Mouse (Mus musculus): ENCODE data around the gene Cars2. TPM values are rescaled to one million over a fixed set of nuclear protein-coding genes. Genes with fewer than 3 reads are reported as not detected.

Cars2 gene
- polyA plus RNA-seq, 1 experiment from 2014 or later: 22.6 TPM

DNA sequence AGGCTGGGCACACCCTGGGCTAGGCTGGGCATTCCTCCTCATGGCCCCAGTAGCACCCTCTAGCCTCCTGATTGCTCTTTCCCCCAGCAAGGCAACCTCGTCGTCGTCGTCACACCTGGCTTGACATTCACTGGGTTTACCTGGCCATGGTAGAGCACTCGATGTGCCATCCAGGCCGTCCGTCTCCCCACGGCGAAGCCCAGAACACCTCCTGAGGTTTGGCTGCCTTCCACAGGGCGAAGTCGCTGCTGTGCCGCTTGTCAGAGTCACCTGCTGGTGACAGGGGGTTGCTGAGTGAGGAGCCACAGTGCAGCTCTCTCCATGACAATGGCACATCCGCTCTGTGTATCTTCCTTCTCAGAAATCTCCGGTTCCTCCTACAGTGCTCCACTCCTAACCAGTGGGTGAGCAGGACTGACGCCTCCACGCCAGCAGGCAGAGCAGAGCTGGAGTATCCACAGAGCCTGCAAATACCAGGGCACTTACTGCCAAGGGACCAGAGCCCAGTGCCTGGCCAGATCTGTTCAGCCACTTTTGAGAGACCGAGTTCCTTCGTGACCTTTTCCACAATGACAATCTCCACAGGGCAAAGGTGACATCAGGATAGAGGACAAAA, 20.3 kb downstream of the Cars2 start:
- H3K27ac ChIP-seq: no peak overlapping the region
- peaks cover 44% of the 10 kb centered on the region for H3K36me3 ChIP-seq (ENCODE audit: poor library complexity, severe bottlenecking)
- no peak for ATAC-seq
- peaks cover 11% of the 10 kb centered on the region for H3K4me1 ChIP-seq
- WGBS: 82% methylated on average over 18 of the region's 18 CpGs
- no peak overlapping the region for H3K4me3 ChIP-seq
- H3K4me2 ChIP-seq: no peak overlapping the region
- H3K27me3 ChIP-seq: no peaks in the 10 kb centered on the region
- H3K9me3 ChIP-seq (replicated peaks): no peaks in the 10 kb centered on the region
- no peak overlapping the region for H3K9ac ChIP-seq

DNA sequence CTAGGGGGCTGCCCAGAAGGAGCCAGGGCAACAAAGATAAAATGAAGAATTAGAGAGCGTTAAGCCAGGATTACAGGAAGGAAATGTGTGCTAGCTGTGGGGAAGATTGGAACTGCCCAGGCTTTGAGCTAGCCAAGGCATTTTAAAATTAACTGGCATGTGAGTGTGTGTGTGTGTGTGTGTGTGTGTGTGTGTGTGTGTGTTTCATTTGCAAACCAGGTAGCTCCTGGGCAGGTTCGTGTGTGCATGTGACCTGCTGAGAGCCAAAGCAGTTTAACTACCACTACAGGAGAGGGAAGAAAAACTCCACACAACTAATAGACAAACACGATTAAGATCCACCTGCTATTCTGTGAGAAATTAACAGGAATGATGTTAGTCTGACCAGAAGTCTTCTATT, 27.3 kb downstream of the Cars2 start:
- Histone ChIP-seq H3K27ac (no peak overlapping the region), H3K27me3 (no peaks in the 10 kb centered on the region), H3K4me2 (no peak overlapping the region), H3K36me3 (ENCODE audit: poor library complexity, severe bottlenecking) (peaks cover 47% of the 10 kb centered on the region), H3K9ac (no peak overlapping the region), H3K9me3 (replicated peaks) (no peaks in the 10 kb centered on the region), H3K4me3 (no peak overlapping the region), H3K4me1 (no peaks in the 10 kb centered on the region)
- no peak for ATAC-seq
- 86% methylated on average over 3 of the region's 3 CpGs for WGBS

DNA sequence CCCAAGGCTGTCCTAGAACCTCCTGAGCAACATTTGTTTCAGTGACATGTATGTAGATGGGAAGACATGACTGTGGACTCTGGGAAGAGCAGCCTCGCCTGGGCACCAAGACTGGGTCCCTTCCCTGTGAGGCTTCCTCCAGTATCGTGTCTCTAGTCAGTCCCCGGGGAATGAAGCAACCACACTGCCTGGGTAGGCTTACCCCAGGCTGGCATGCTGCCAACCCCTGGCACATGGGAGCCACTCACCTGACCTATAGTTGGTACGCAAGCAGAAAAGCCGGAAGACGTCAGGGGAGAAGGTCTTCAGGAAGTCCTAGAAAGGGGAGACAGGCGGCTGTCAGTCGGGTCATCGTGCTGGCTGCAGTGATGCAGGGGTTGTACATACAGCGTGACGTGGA, 31.9 kb downstream of the Cars2 start:
- no peaks in the 10 kb centered on the region for H3K27me3 ChIP-seq
- ATAC-seq: no peak
- no peak overlapping the region for H3K9ac ChIP-seq
- H3K4me1 ChIP-seq: no peaks in the 10 kb centered on the region
- no peak overlapping the region for H3K4me2 ChIP-seq
- no peaks in the 10 kb centered on the region for H3K9me3 ChIP-seq (replicated peaks)
- 87% methylated on average over 11 of the region's 11 CpGs for WGBS
- H3K36me3 ChIP-seq (ENCODE audit: poor library complexity, severe bottlenecking): peaks cover 74% of the 10 kb centered on the region
- no peak overlapping the region for H3K27ac ChIP-seq
- H3K4me3 ChIP-seq: no peak overlapping the region

DNA sequence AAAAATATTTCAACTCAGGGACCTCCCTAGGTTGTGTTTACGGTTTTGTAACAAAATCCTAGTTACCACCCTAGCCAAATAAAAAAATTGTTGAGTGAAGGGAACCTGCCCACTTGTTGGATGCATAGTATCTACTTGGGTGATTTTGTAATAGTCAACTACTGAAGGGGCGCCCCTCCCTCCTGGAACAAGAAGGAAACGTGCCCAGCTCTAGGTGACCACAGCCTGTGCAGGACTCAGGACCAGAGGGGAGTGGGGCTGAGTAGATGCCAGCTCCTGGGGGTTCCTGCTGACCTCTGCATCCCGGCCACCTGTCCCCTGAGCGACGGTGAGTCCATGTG, 32.6 kb downstream of the Cars2 start:
- ATAC-seq: no peak
- H3K9ac ChIP-seq: no peak overlapping the region
- no peak overlapping the region for H3K4me2 ChIP-seq
- no peaks in the 10 kb centered on the region for H3K4me1 ChIP-seq
- H3K36me3 ChIP-seq (ENCODE audit: poor library complexity, severe bottlenecking): peaks cover 81% of the 10 kb centered on the region
- no peaks in the 10 kb centered on the region for H3K9me3 ChIP-seq (replicated peaks)
- no peak overlapping the region for H3K27ac ChIP-seq
- 87% methylated on average over 6 of the region's 6 CpGs for WGBS
- H3K27me3 ChIP-seq: no peaks in the 10 kb centered on the region
- no peak overlapping the region for H3K4me3 ChIP-seq

DNA sequence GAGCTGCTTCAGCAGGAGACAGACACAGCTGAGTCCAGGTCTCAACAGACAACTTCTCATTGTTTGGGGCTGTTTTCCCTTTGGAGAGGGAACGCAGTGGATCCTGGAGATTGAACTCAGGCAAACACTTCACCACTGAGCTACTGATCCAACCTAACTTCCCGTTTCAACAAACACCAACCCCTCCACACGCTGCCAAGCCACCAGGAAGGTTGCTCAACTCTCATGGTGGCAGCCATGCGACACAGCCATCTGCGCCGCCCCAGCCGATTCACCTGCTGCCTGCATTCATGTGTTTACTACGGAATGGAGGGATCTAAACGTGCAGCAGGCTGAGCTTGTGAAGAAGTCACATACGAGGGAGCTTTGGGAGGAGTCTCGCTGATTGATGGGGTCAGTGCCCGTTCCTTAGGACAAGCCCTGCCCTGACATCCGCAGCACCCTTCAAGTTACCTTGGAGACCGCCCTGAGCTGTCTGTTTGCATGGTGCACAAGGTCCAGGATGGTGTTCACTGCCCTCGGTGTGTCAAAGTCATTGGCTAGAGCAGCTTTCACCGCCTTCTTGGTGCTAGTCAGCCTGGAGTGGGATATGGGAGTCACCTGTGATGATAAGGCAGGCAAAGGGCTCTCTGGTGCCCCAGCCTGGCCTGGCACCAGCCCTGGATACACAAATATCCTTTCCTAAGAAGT, 33.1 kb downstream of the Cars2 start:
- Histone ChIP-seq H3K9ac (no peak overlapping the region), H3K4me3 (no peak overlapping the region), H3K9me3 (replicated peaks) (no peaks in the 10 kb centered on the region), H3K27ac (no peak overlapping the region), H3K27me3 (no peaks in the 10 kb centered on the region), H3K4me1 (no peaks in the 10 kb centered on the region), H3K4me2 (no peak overlapping the region), H3K36me3 (ENCODE audit: poor library complexity, severe bottlenecking) (peaks cover 86% of the 10 kb centered on the region)
- ATAC-seq: no peak
- WGBS: 89% methylated on average over 16 of the region's 16 CpGs

DNA sequence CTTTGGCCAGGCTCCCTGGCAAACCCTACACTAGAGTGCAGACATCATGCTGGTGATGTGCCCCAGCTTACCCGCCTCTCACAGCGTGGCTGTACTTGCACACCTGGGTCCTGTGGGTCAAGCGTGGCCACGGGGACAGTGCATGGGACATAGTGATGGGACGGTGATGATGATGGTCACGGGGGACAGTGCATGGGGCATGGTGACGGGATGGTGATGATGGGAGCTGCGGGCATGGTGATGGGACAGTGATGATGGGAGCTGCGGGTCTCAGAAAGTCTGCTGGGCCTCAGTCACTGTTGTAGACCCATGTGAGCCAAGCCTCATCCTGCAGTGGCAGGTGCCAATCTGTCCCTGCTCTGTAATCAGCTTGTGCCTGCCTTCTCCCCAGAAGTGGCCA, 34.3 kb downstream of the Cars2 start:
- ATAC-seq: no peak
- WGBS: 96% methylated on average over 9 of the region's 9 CpGs
- Histone ChIP-seq H3K4me2 (no peak overlapping the region), H3K9ac (no peak overlapping the region), H3K27me3 (no peaks in the 10 kb centered on the region), H3K4me3 (no peak overlapping the region), H3K9me3 (replicated peaks) (no peaks in the 10 kb centered on the region), H3K36me3 (ENCODE audit: poor library complexity, severe bottlenecking) (peaks cover 88% of the 10 kb centered on the region), H3K27ac (no peak overlapping the region), H3K4me1 (no peaks in the 10 kb centered on the region)

DNA sequence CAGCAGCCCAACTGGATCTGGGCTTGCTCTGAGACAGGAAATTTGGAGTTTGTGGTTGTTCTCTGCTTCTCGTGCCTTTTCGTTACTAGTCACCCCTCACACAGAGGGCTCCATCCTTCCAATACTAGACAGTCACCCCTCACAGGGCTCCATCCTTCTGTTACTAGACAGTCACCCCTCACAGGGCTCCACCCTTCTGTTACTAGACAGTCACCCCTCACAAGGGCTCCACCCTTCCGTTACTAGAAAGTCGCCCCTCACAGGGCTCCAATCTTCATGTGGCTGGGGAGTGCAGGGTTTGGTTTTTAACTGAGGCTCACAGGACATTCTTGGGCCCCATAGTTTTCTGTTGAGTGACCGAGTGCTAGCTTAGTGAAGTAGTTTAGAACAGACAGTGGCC, 37.3 kb downstream of the Cars2 start:
- Histone ChIP-seq H3K4me1 (no peaks in the 10 kb centered on the region), H3K9me3 (replicated peaks) (no peaks in the 10 kb centered on the region), H3K27ac (no peak overlapping the region), H3K36me3 (ENCODE audit: poor library complexity, severe bottlenecking) (peaks cover 98% of the 10 kb centered on the region), H3K27me3 (no peaks in the 10 kb centered on the region), H3K4me2 (no peak overlapping the region), H3K4me3 (no peak overlapping the region), H3K9ac (no peak overlapping the region)
- 89% methylated on average over 5 of the region's 5 CpGs for WGBS
- no peak for ATAC-seq

DNA sequence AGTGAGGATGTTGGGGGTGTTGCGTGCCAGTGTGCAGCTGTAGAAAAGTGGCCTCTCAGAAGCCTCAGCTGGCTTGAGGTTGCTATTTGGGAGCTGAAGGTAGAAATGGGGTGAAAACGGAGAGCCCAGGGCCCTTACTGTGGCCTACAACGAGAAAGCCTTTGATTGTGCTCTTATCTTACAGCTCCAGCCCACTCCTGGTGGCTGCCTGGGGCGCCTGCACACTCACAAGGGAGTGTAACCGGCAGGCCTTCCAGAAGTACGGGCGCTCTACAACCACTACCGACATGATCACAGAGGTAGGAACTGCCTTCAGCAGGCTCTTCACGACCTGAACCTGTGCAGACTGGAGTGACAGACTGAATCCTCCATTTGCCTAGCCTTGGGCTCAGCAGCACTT, 37.9 kb downstream of the Cars2 start:
- Histone ChIP-seq H3K27ac (no peak overlapping the region), H3K27me3 (no peaks in the 10 kb centered on the region), H3K4me1 (no peaks in the 10 kb centered on the region), H3K4me2 (no peak overlapping the region), H3K9me3 (replicated peaks) (no peaks in the 10 kb centered on the region), H3K4me3 (no peak overlapping the region), H3K9ac (no peak overlapping the region), H3K36me3 (ENCODE audit: poor library complexity, severe bottlenecking) (peaks cover 99% of the 10 kb centered on the region)
- no peak for ATAC-seq
- WGBS: 91% methylated on average over 9 of the region's 9 CpGs

DNA sequence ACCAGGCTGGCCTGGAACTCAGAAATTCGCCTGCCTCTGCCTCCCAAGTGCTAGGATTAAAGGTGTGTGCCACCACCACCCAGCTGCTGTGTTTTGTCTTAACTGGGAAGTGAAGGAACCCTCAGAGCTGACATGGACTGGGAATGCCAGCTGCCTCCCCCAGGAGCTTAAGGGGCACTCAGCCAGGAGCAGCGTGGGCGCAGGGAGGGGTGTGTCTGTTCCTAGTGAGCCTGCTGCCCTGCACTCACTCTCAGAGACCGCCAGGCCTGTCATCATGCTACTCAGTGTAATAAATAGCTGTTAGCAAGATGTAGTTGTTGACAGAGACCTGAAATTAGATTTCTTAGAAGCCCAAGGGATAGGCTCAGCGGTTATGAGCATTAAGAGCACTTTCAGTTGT, 39.6 kb downstream of the Cars2 start:
- 87% methylated on average over 5 of the region's 5 CpGs for WGBS
- peaks cover 100% of the 10 kb centered on the region for H3K36me3 ChIP-seq (ENCODE audit: poor library complexity, severe bottlenecking)
- H3K4me1 ChIP-seq: no peaks in the 10 kb centered on the region
- no peaks in the 10 kb centered on the region for H3K27me3 ChIP-seq
- no peak for ATAC-seq
- no peak overlapping the region for H3K4me3 ChIP-seq
- H3K9ac ChIP-seq: no peak overlapping the region
- no peaks in the 10 kb centered on the region for H3K9me3 ChIP-seq (replicated peaks)
- H3K27ac ChIP-seq: no peak overlapping the region
- no peak overlapping the region for H3K4me2 ChIP-seq

DNA sequence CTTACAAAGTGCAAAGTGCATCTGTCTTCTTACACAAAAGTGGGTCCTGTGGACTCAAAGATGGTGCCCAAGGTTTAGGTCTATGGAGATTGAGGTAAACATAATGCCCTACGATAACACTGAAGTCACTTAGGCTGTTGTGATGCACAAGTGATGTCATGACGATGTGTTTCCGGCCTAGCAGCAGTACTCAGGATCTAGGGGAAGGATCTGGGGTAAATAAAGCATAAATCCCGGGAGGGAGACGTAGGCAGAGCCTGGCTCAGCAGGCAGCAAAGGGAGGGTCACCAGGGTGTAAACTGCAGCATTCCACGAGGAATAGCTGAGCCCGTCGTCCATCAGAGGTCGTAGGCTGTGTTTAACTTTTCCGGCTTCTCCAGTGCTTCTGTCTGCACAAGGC, 41.7 kb downstream of the Cars2 start:
- WGBS: 91% methylated on average over 10 of the region's 10 CpGs
- no peak overlapping the region for H3K9ac ChIP-seq
- H3K4me1 ChIP-seq: no peaks in the 10 kb centered on the region
- peaks cover 100% of the 10 kb centered on the region for H3K36me3 ChIP-seq (ENCODE audit: poor library complexity, severe bottlenecking)
- no peak overlapping the region for H3K27ac ChIP-seq
- no peaks in the 10 kb centered on the region for H3K27me3 ChIP-seq
- H3K9me3 ChIP-seq (replicated peaks): no peaks in the 10 kb centered on the region
- H3K4me3 ChIP-seq: no peak overlapping the region
- no peak overlapping the region for H3K4me2 ChIP-seq
- no peak for ATAC-seq

DNA sequence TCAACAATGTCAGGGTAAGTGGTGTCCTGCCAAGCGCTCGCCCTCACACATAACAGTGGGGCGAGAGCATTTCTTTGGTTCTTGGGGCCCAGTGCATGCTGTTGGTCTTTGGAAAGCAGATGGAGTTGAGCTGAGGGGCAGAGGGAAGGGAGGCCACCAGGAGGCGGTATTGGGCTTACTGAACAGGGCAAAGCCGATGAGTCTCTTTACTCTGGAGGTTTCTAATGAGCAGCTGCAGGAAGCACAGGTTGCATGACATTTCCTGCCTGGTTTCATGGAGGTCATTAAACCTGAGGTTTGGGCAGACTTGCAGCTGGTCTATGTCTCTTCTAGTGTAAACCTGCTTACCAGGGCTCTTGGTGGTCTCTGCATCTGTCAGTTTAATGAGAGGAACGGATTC, 43.8 kb downstream of the Cars2 start:
- Histone ChIP-seq H3K4me1 (no peaks in the 10 kb centered on the region), H3K9ac (no peak overlapping the region), H3K27me3 (no peaks in the 10 kb centered on the region), H3K4me2 (no peak overlapping the region), H3K9me3 (replicated peaks) (no peaks in the 10 kb centered on the region), H3K36me3 (ENCODE audit: poor library complexity, severe bottlenecking) (peaks cover 96% of the 10 kb centered on the region), H3K4me3 (no peak overlapping the region), H3K27ac (no peak overlapping the region)
- ATAC-seq: no peak
- WGBS: 81% methylated on average over 6 of the region's 6 CpGs

DNA sequence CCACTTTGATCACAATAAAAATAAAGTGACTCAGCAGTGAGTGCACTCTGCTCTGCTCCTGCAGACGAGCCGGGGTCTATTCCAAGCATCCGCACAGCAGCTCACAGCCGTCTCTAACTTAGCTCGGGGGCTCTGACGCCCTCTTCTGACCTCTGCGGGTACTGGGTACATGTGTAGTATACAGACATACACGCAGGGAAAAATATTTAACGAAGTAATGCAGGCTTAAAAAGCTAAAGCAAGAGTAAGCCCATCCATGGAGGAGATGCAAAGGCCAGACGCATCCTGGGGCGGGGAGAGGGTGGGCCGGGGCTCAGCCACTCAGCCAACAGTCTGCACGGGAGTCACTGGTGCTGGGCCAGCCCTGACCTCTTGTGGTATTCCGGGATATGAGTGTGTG, 44.5 kb downstream of the Cars2 start:
- no peaks in the 10 kb centered on the region for H3K27me3 ChIP-seq
- no peak overlapping the region for H3K4me2 ChIP-seq
- ATAC-seq: no peak

More for the DNA sequence above, 44.5 kb downstream of the Cars2 start:
- 0 out of 2 replicates have a peak, but pooled peaks cover 4% of the 10 kb centered on the region for H3K4me1 ChIP-seq
- H3K4me3 ChIP-seq: no peak overlapping the region
- 79% methylated on average over 14 of the region's 14 CpGs for WGBS
- no peak overlapping the region for H3K9ac ChIP-seq
- H3K36me3 ChIP-seq (ENCODE audit: poor library complexity, severe bottlenecking): peaks cover 89% of the 10 kb centered on the region
- H3K27ac ChIP-seq: no peak overlapping the region
- H3K9me3 ChIP-seq (replicated peaks): no peaks in the 10 kb centered on the region
